Mouse (Mus musculus) limb, embryonic 12.5 days (tissue): ENCODE results near the gene Prss45. TPM values are rescaled to one million over a fixed set of nuclear protein-coding genes. Genes with fewer than 3 reads are reported as not detected.

Source experiments
- ATAC-seq: fragments of 200-750 bp; cut with Nextera tagmentation; 2 replicates; pipeline ENCODE4 v1.8.0; 2017; ENCODE audit warnings: low read depth, moderate TSS enrichment; ENCODE audit not compliant: insufficient number of reproducible peaks, insufficient read depth, low FRiP score, low TSS enrichment
- H3K27ac ChIP-seq: fragments of 300-500 bp; sonication (generic); 2 replicates; pipeline ENCODE4 v1.5.1; 2016; ENCODE audit warnings: mild to moderate bottlenecking, moderate library complexity
- H3K27me3 ChIP-seq: fragments of 300-500 bp; sonication (generic); 2 replicates; pipeline ENCODE4 v1.6.1; 2016; ENCODE audit warnings: mild to moderate bottlenecking, moderate library complexity
- H3K36me3 ChIP-seq: fragments of 300-500 bp; sonication (generic); 2 replicates; pipeline ENCODE4 v1.6.1; 2016; ENCODE audit warnings: mild to moderate bottlenecking, moderate library complexity
- H3K4me1 ChIP-seq: fragments of 300-500 bp; sonication (generic); replicated peaks from 2 replicates; pipeline ENCODE4 v1.6.1; 2016
- H3K4me2 ChIP-seq: fragments of 300-500 bp; sonication (generic); 2 replicates; pipeline ENCODE4 v1.6.1; 2016; ENCODE audit warnings: mild to moderate bottlenecking, moderate library complexity
- H3K4me3 ChIP-seq: fragments of 300-500 bp; sonication (generic); replicated peaks from 2 replicates; pipeline ENCODE4 v1.5.1; 2016; ENCODE audit warnings: mild to moderate bottlenecking
- H3K9ac ChIP-seq: fragments of 300-500 bp; sonication (generic); replicated peaks from 2 replicates; pipeline ENCODE4 v1.6.1; 2016; ENCODE audit warnings: mild to moderate bottlenecking, moderate library complexity
- H3K9me3 ChIP-seq: fragments of 300-500 bp; sonication (generic); 2 replicates; pipeline ENCODE4 v1.6.1; 2016; ENCODE audit warnings: mild to moderate bottlenecking, moderate library complexity
- WGBS: fragments of 180-500 bp; shearing (Covaris S2); methylation state at CpG from one replicate; pipeline ENCODE4 v1.1.7; 2016; 5-methylcytosine and 5-hydroxymethylcytosine counted together
- polyA plus RNA-seq: library from polyadenylated mRNA; unstranded; fragments of >200 nt; fragmentation: Nextera tagmentation; extraction: Ambion mirVana; gene quantifications from 2 replicates; pipeline ENCODE4 v1.2.1, GENCODE M21; 2016

Gene Prss45
- polyA plus RNA-seq, 1 experiment from 2014 or later = not detected

- no peak for ATAC-seq
- H3K9ac ChIP-seq = no peak overlapping the region
- no peak overlapping the region for H3K27ac ChIP-seq
- peaks cover 16% of the 10 kb centered on the region for H3K4me1 ChIP-seq
- H3K36me3 ChIP-seq = no peaks in the 10 kb centered on the region
- no peak overlapping the region for H3K4me3 ChIP-seq
- no peaks in the 10 kb centered on the region for H3K9me3 ChIP-seq
- H3K27me3 ChIP-seq = peaks cover 25% of the 10 kb centered on the region
- 13% methylated on average over 5 of the region's 5 CpGs for WGBS
- peak overlapping the region; percentile 59; the same call in 1 of the 2 replicates for H3K4me2 ChIP-seq
These were observed 24.1 kb downstream of the Prss45 start for GRCm38 (mm10) chr9:110858523-110858922.

- no peaks in the 10 kb centered on the region for H3K9me3 ChIP-seq
- no peak overlapping the region for H3K4me3 ChIP-seq
- 76% methylated on average over 5 of the region's 5 CpGs for WGBS
- peaks cover 16% of the 10 kb centered on the region for H3K4me1 ChIP-seq
- no peak for ATAC-seq
- peaks cover 25% of the 10 kb centered on the region for H3K27me3 ChIP-seq
- H3K27ac ChIP-seq = no peak overlapping the region
- no peak overlapping the region for H3K9ac ChIP-seq
- H3K4me2 ChIP-seq = no peak overlapping the region
- no peaks in the 10 kb centered on the region for H3K36me3 ChIP-seq
These were observed 24.7 kb downstream of the Prss45 start for GRCm38 (mm10) chr9:110858967-110859596.

- Histone ChIP-seq H3K27me3 (peaks cover 43% of the 10 kb centered on the region), H3K4me3 (no peak overlapping the region), H3K9me3 (no peaks in the 10 kb centered on the region), H3K9ac (no peak overlapping the region), H3K36me3 (no peaks in the 10 kb centered on the region), H3K4me2 (no peak overlapping the region), H3K27ac (no peak overlapping the region), H3K4me1 (peaks cover 26% of the 10 kb centered on the region)
- no peak for ATAC-seq
- 19% methylated on average over 7 of the region's 7 CpGs for WGBS
These were observed 36.6 kb downstream of the Prss45 start for GRCm38 (mm10) chr9:110871030-110871429.

GRCm38 (mm10) chr9:110873681-110874659, 39.6 kb downstream of the Prss45 start:
- WGBS = 10% methylated on average over 40 of the region's 40 CpGs
- Histone ChIP-seq H3K4me3 (peak overlapping the region; percentile 32), H3K4me1 (peaks cover 22% of the 10 kb centered on the region), H3K9ac (peak overlapping the region; percentile 52; the same call in 1 of the 2 replicates), H3K9me3 (no peaks in the 10 kb centered on the region), H3K27ac (no peak overlapping the region), H3K36me3 (no peaks in the 10 kb centered on the region), H3K4me2 (peak overlapping the region; percentile 63), H3K27me3 (peaks cover 61% of the 10 kb centered on the region)
- peak; percentile 18; the same call in 1 of the 2 replicates for ATAC-seq

- Histone ChIP-seq H3K4me2 (0 out of 2 replicates have a peak overlapping the region, but pooled peaks have one; percentile 8), H3K27me3 (peaks cover 65% of the 10 kb centered on the region)
- peak; percentile 16; the same call in 1 of the 2 replicates for ATAC-seq
These were observed 40.3 kb downstream of the Prss45 start for GRCm38 (mm10) chr9:110874660-110875191.

GRCm38 (mm10) chr9:110875288-110875695, 40.9 kb downstream of the Prss45 start:
- no peak overlapping the region for H3K4me3 ChIP-seq
- H3K4me1 ChIP-seq = peaks cover 29% of the 10 kb centered on the region
- no peaks in the 10 kb centered on the region for H3K36me3 ChIP-seq
- ATAC-seq = no peak
- no peaks in the 10 kb centered on the region for H3K9me3 ChIP-seq
- no peak overlapping the region for H3K4me2 ChIP-seq
- H3K27ac ChIP-seq = no peak overlapping the region
- H3K27me3 ChIP-seq = peaks cover 70% of the 10 kb centered on the region
- H3K9ac ChIP-seq = no peak overlapping the region
- 15% methylated on average over 4 of the region's 6 CpGs for WGBS

More at GRCm38 (mm10) chr9:110874660-110875191, 40.3 kb downstream of the Prss45 start:
- no peak overlapping the region for H3K4me3 ChIP-seq
- H3K27ac ChIP-seq = no peak overlapping the region; the same call in 1 of the 2 replicates
- peaks cover 28% of the 10 kb centered on the region for H3K4me1 ChIP-seq
- no peaks in the 10 kb centered on the region for H3K36me3 ChIP-seq
- H3K9ac ChIP-seq = no peak overlapping the region
- H3K9me3 ChIP-seq = no peaks in the 10 kb centered on the region
- 19% methylated on average over 3 of the region's 3 CpGs for WGBS

- WGBS = 96% methylated on average over 1 of the region's 1 CpGs
- no peak for ATAC-seq
- peaks cover 81% of the 10 kb centered on the region for H3K27me3 ChIP-seq
These were observed 43.0 kb downstream of the Prss45 start for GRCm38 (mm10) chr9:110877353-110877752.

GRCm38 (mm10) chr9:110877888-110878287, 43.5 kb downstream of the Prss45 start:
- no peak overlapping the region for H3K4me3 ChIP-seq
- ATAC-seq = no peak
- H3K36me3 ChIP-seq = no peaks in the 10 kb centered on the region
- WGBS = 84% methylated on average over 5 of the region's 5 CpGs
- no peak overlapping the region for H3K9ac ChIP-seq
- H3K4me2 ChIP-seq = no peak overlapping the region
- no peaks in the 10 kb centered on the region for H3K9me3 ChIP-seq
- peaks cover 33% of the 10 kb centered on the region for H3K4me1 ChIP-seq
- no peak overlapping the region for H3K27ac ChIP-seq
- H3K27me3 ChIP-seq = peaks cover 79% of the 10 kb centered on the region

More at GRCm38 (mm10) chr9:110877353-110877752, 43.0 kb downstream of the Prss45 start:
- no peaks in the 10 kb centered on the region for H3K36me3 ChIP-seq
- H3K4me2 ChIP-seq = no peak overlapping the region
- no peak overlapping the region for H3K9ac ChIP-seq
- H3K27ac ChIP-seq = no peak overlapping the region
- H3K9me3 ChIP-seq = no peaks in the 10 kb centered on the region
- H3K4me1 ChIP-seq = peaks cover 33% of the 10 kb centered on the region
- no peak overlapping the region for H3K4me3 ChIP-seq

- 12% methylated on average over 12 of the region's 12 CpGs for WGBS
- H3K4me3 ChIP-seq = peak within 1 kb of the TSS; percentile 58
- peaks cover 64% of the 10 kb centered on the region for H3K27me3 ChIP-seq
- H3K36me3 ChIP-seq = no peaks in the 10 kb centered on the region
- H3K4me2 ChIP-seq = peak within 1 kb of the TSS; percentile 84
- peaks cover 23% of the 10 kb centered on the region for H3K4me1 ChIP-seq
- 0 out of 2 replicates have a peak within 1 kb of the TSS, but pooled peaks have one; percentile 1 for H3K27ac ChIP-seq
- H3K9me3 ChIP-seq = no peaks in the 10 kb centered on the region
- H3K9ac ChIP-seq = peak within 1 kb of the TSS; percentile 67
- peak; percentile 26; the same call in 1 of the 2 replicates for ATAC-seq
These were observed 45.0 kb downstream of the Prss45 start, which contains the start of gene Als2cl for GRCm38 (mm10) chr9:110879191-110879920. Gene Als2cl (plus strand): TSS chr9:110879870.

GRCm38 (mm10) chr9:110879998-110880561, 45.7 kb downstream of the Prss45 start, which contains the start of gene Tmie:
Gene Tmie (minus strand): TSS chr9:110880113.
- H3K27ac ChIP-seq = 0 out of 2 replicates have a peak within 1 kb of the TSS, but pooled peaks have one; percentile 1
- no peaks in the 10 kb centered on the region for H3K9me3 ChIP-seq
- under 1% methylated on average over 57 of the region's 57 CpGs for WGBS
- H3K4me3 ChIP-seq = peak within 1 kb of the TSS; percentile 58
- H3K27me3 ChIP-seq = peaks cover 57% of the 10 kb centered on the region
- H3K36me3 ChIP-seq = no peaks in the 10 kb centered on the region
- H3K9ac ChIP-seq = peak within 1 kb of the TSS; percentile 67
- ATAC-seq = peak; percentile 70
- H3K4me1 ChIP-seq = peaks cover 16% of the 10 kb centered on the region
- H3K4me2 ChIP-seq = peak within 1 kb of the TSS; percentile 84
